Mouse (Mus musculus): ENCODE data around the gene Nap1l1. TPM values are rescaled to one million over a fixed set of nuclear protein-coding genes. Genes with fewer than 3 reads are reported as not detected.

Nap1l1 gene
- total and polyA plus RNA-seq, 2 experiments from 2014 or later = 15.5 to 64.2 TPM

- peak; percentile 94 for ATAC-seq (ENCODE audit: insufficient read depth, low read depth)
Measured at GRCm38 (mm10) chr10:111506101-111506925, 33.3 kb downstream of the Nap1l1 start, which contains the start of gene Phlda1. Phlda1 (plus strand) TSS chr10:111506286.

GRCm38 (mm10) chr10:111506926-111507459 is 34.0 kb downstream of the Nap1l1 start:
- Histone ChIP-seq H3K27me3 (ENCODE audit: control insufficient read depth, insufficient read depth, low read length) (no peaks in the 10 kb centered on the region), H3K9ac (replicated peaks; ENCODE audit: low read depth, low read length) (peak overlapping the region; percentile 78), H3K9me3 (replicated peaks; ENCODE audit: control insufficient read depth, low read length) (no peaks in the 10 kb centered on the region), H3K4me2 (ENCODE audit: low read depth, low read length) (peak overlapping the region; percentile 91), H3K36me3 (replicated peaks; ENCODE audit: control insufficient read depth, insufficient read depth, low read length) (no peaks in the 10 kb centered on the region), H3K27ac (ENCODE audit: low read depth) (peak overlapping the region; percentile 93), H3K4me1 (ENCODE audit: control insufficient read depth, insufficient read depth) (peaks cover 18% of the 10 kb centered on the region), H3K4me3 (ENCODE audit: low read depth, low read length) (peak overlapping the region; percentile 86)
- TF ChIP-seq CTCF (IDR thresholded peaks at IDR 0.05; ENCODE audit: low read depth) (no peak), EP300 (IDR thresholded peaks at IDR 0.05; ENCODE audit: low read depth) (no peak)
- no peak for DNase-seq (ENCODE audit: low spot score)
- WGBS = under 1% methylated on average over 23 of the region's 23 CpGs
- ATAC-seq (ENCODE audit: insufficient read depth, low read depth) = peak; percentile 12

More at GRCm38 (mm10) chr10:111506101-111506925, 33.3 kb downstream of the Nap1l1 start, which contains the start of gene Phlda1:
- WGBS = under 1% methylated on average over 79 of the region's 94 CpGs
- H3K9ac ChIP-seq (replicated peaks; ENCODE audit: low read depth, low read length) = peak within 1 kb of the TSS; percentile 78
- H3K4me2 ChIP-seq (ENCODE audit: low read depth, low read length) = peak within 1 kb of the TSS; percentile 91
- peaks cover 18% of the 10 kb centered on the region; the same call in 1 of the 2 replicates for H3K4me1 ChIP-seq (ENCODE audit: control insufficient read depth, insufficient read depth)
- DNase-seq (ENCODE audit: low spot score) = peak; percentile 90
- H3K4me3 ChIP-seq (ENCODE audit: low read depth, low read length) = peak within 1 kb of the TSS; percentile 86
- H3K9me3 ChIP-seq (replicated peaks; ENCODE audit: control insufficient read depth, low read length) = no peaks in the 10 kb centered on the region
- peak; percentile 55; the same call in 1 of the 2 replicates for TF ChIP-seq EP300 (IDR thresholded peaks at IDR 0.05; ENCODE audit: low read depth)
- TF ChIP-seq CTCF (IDR thresholded peaks at IDR 0.05; ENCODE audit: low read depth) = peak; percentile 26; the same call in 1 of the 2 replicates
- peak within 1 kb of the TSS; percentile 93 for H3K27ac ChIP-seq (ENCODE audit: low read depth)
- no peaks in the 10 kb centered on the region for H3K36me3 ChIP-seq (replicated peaks; ENCODE audit: control insufficient read depth, insufficient read depth, low read length)
- H3K27me3 ChIP-seq (ENCODE audit: control insufficient read depth, insufficient read depth, low read length) = no peaks in the 10 kb centered on the region

- ATAC-seq (ENCODE audit: insufficient read depth, low read depth) (no peak), DNase-seq (ENCODE audit: low spot score) (peak; percentile 66)
- H3K36me3 ChIP-seq (replicated peaks; ENCODE audit: control insufficient read depth, insufficient read depth, low read length) = no peaks in the 10 kb centered on the region
- peak overlapping the region; percentile 78 for H3K9ac ChIP-seq (replicated peaks; ENCODE audit: low read depth, low read length)
- H3K27me3 ChIP-seq (ENCODE audit: control insufficient read depth, insufficient read depth, low read length) = no peaks in the 10 kb centered on the region
- H3K4me2 ChIP-seq (ENCODE audit: low read depth, low read length) = peak overlapping the region; percentile 91
- peak overlapping the region; percentile 93 for H3K27ac ChIP-seq (ENCODE audit: low read depth)
- peak; percentile 53 for TF ChIP-seq CTCF (IDR thresholded peaks at IDR 0.05; ENCODE audit: low read depth)
- TF ChIP-seq EP300 (IDR thresholded peaks at IDR 0.05; ENCODE audit: low read depth) = no peak
- H3K4me3 ChIP-seq (ENCODE audit: low read depth, low read length) = peak overlapping the region; percentile 86
- H3K4me1 ChIP-seq (ENCODE audit: control insufficient read depth, insufficient read depth) = peaks cover 18% of the 10 kb centered on the region
- under 1% methylated on average over 35 of the region's 38 CpGs for WGBS
- no peaks in the 10 kb centered on the region for H3K9me3 ChIP-seq (replicated peaks; ENCODE audit: control insufficient read depth, low read length)
Measured at GRCm38 (mm10) chr10:111507460-111508211, 34.6 kb downstream of the Nap1l1 start.

DNA sequence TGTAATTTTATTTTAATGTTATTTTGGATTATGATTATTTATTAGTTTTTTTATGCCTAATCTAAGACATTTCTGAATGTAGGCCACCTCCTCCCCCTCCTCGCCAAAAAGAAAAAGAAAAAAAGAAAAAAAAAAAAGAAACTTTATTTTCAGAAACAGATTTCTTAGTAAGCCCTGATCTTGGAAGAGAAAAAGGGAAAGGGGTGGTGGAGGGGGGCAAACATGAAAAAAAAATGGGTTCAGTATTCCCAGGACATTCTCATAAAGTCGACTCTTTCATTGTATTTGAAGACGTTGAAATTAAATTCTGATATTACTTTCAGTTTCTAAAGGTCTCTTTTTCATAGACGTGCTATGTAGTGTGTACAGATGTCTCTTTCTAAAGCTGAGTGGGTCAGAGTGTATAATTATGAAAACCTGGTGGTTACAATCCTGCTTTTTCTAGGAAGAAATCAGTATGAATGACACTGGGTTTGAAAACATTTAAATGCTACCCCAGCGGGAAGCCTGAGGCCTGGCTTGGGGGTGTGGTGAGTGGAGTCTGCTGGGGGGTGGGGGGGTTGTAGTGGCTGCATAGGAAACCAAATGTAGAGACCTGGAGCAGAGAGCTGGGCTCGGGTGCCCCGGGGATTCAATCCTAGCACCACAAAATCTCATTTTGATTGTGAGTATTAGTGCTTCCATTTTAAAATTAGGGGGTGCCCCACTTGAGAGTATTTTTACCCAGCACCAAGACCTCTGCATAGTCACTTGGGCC is 35.5 kb downstream of the Nap1l1 start:
- Histone ChIP-seq H3K27ac (ENCODE audit: low read depth) (no peak overlapping the region; the same call in 1 of the 2 replicates), H3K27me3 (ENCODE audit: control insufficient read depth, insufficient read depth, low read length) (no peaks in the 10 kb centered on the region), H3K4me3 (ENCODE audit: low read depth, low read length) (peak overlapping the region; percentile 86), H3K4me2 (ENCODE audit: low read depth, low read length) (peak overlapping the region; percentile 91), H3K9ac (replicated peaks; ENCODE audit: low read depth, low read length) (peak overlapping the region; percentile 78), H3K4me1 (ENCODE audit: control insufficient read depth, insufficient read depth) (peaks cover 18% of the 10 kb centered on the region), H3K36me3 (replicated peaks; ENCODE audit: control insufficient read depth, insufficient read depth, low read length) (no peaks in the 10 kb centered on the region), H3K9me3 (replicated peaks; ENCODE audit: control insufficient read depth, low read length) (no peaks in the 10 kb centered on the region)
- no peak for DNase-seq (ENCODE audit: low spot score)
- no peak for TF ChIP-seq EP300 (IDR thresholded peaks at IDR 0.05; ENCODE audit: low read depth)
- no peak for TF ChIP-seq CTCF (IDR thresholded peaks at IDR 0.05; ENCODE audit: low read depth)
- ATAC-seq (ENCODE audit: insufficient read depth, low read depth) = no peak
- WGBS = 13% methylated on average over 7 of the region's 7 CpGs
